Mouse (Mus musculus) megakaryocyte, embryonic 14.5 days (primary cell): ENCODE measurements around the gene Dedd. TPM values are rescaled to one million over a fixed set of nuclear protein-coding genes. Genes with fewer than 3 reads are reported as not detected.

ENCODE experiments used
- H3K27me3 ChIP-seq: replicated peaks from 2 replicates; pipeline ENCODE3; 2012; ENCODE audit warnings: inconsistent platforms
- H3K36me3 ChIP-seq: replicated peaks from 2 replicates; pipeline ENCODE3; 2012; ENCODE audit warnings: low read length, inconsistent platforms, mixed read lengths
- H3K4me1 ChIP-seq: 2 replicates; pipeline ENCODE4 v1.6.1; 2012; ENCODE audit warnings: inconsistent platforms
- H3K4me3 ChIP-seq: replicated peaks from 2 replicates; pipeline ENCODE3; 2012; ENCODE audit warnings: moderate library complexity, mild to moderate bottlenecking, inconsistent platforms
- H3K9me3 ChIP-seq: 2 replicates; pipeline ENCODE4 v1.6.1; 2012; ENCODE audit warnings: inconsistent platforms
- FLI1 ChIP-seq: IDR thresholded peaks from 2 replicates; pipeline ENCODE4 v1.6.1; 2012; ENCODE audit warnings: low read length, inconsistent platforms, mixed read lengths
- GATA1 ChIP-seq: IDR thresholded peaks from 3 replicates; pipeline ENCODE4 v1.6.1; 2012; ENCODE audit warnings: mixed read lengths, low read length, inconsistent platforms, borderline replicate concordance
- polyA plus RNA-seq: library from polyadenylated mRNA; stranded (reverse); fragments of >175 nt; gene quantifications from 2 replicates; pipeline ENCODE4 v1.2.3, GENCODE M21; 2012; ENCODE audit warnings: low replicate concordance; ENCODE audit not compliant: insufficient read depth

Gene Dedd
- polyA plus RNA-seq, 1 experiment: 45.4 TPM

- Histone ChIP-seq H3K27me3 (no peaks in the 10 kb centered on the region), H3K36me3 (peaks cover 69% of the 10 kb centered on the region), H3K9me3 (no peaks in the 10 kb centered on the region), H3K4me3 (no peak overlapping the region), H3K4me1 (peaks cover 35% of the 10 kb centered on the region)
- TF ChIP-seq GATA1 (no peak), FLI1 (no peak)
Observed at GRCm38 (mm10) chr1:171342262-171343207, 13.6 kb downstream of the Dedd start.

DNA sequence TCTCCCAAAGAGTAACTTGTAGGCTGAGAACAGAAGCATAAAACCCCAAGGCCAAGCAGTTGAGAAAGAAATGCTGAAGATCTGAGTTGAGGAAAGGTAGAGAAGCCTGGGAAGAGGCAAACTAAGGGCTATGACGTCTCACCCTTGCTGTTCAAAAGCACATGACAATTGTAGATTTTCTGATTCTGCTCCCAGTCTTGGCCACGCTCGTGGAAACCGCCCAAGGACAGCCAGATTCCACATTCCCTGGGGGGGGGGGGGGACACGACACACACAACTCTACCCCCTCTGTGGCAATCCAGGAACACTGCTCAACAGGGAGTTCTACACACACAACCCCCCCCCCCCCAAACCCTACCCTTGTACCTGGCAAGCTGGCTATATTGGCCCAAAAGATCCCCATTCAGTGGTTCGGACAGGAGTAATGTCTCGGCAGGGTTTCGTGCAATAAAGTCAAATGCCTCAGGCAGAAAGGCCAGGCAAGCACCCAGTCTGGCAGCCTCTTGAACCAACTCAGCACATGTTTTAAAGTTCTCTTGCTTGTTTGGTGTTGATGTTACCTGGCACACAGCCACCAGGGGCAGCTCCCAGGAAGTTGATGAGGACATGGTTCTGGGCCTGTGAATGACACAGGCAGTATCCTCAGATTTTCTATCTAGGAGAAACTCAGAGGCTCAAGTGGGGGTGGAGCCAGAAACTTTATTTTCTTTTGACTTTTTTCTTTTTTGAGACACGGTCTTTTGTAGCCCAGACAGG, 15.2 kb downstream of the Dedd start:
- TF ChIP-seq FLI1 (no peak), GATA1 (no peak)
- no peaks in the 10 kb centered on the region for H3K27me3 ChIP-seq
- peaks cover 57% of the 10 kb centered on the region for H3K36me3 ChIP-seq
- H3K4me1 ChIP-seq: peaks cover 47% of the 10 kb centered on the region
- H3K4me3 ChIP-seq: no peak overlapping the region
- H3K9me3 ChIP-seq: no peaks in the 10 kb centered on the region

- Histone ChIP-seq H3K27me3 (no peaks in the 10 kb centered on the region), H3K4me3 (peak overlapping the region; percentile 97), H3K4me1 (peaks cover 50% of the 10 kb centered on the region), H3K9me3 (no peaks in the 10 kb centered on the region), H3K36me3 (peaks cover 51% of the 10 kb centered on the region)
- TF ChIP-seq FLI1 (no peak), GATA1 (no peak)
Observed at GRCm38 (mm10) chr1:171344715-171345114, 15.8 kb downstream of the Dedd start.

- Histone ChIP-seq H3K9me3 (no peaks in the 10 kb centered on the region), H3K4me1 (peaks cover 52% of the 10 kb centered on the region), H3K27me3 (no peaks in the 10 kb centered on the region), H3K4me3 (peak within 1 kb of the TSS; percentile 97), H3K36me3 (peaks cover 44% of the 10 kb centered on the region)
- TF ChIP-seq FLI1 (peak; percentile 48; the same call in 1 of the 2 replicates), GATA1 (no peak)
Observed at GRCm38 (mm10) chr1:171345225-171346094, 16.5 kb downstream of the Dedd start, which contains the start of the genes Nit1 and Pfdn2. Gene Nit1 (minus strand): TSS chr1:171345646. Gene Pfdn2 (plus strand): TSS chr1:171345670.

DNA sequence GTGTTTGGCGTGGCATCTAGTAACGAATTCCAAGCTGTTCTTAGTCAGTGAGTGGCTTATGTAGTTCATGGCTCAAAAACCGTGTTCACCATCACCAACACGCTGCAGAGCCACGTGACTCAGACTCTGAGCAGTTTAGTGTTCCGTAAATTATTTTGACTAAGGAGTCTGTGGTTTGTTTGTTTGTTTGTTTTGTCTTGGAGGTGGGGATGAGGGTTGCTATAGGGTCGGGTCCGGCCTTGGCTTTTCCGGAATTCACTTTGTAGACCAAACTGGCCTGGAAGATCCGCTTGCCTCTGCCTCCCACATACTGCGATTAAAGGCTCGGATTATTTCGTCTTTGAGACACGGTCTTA, 17.1 kb downstream of the Dedd start:
- TF ChIP-seq GATA1: no peak
- TF ChIP-seq FLI1: no peak
- peaks cover 38% of the 10 kb centered on the region for H3K36me3 ChIP-seq
- H3K27me3 ChIP-seq: no peaks in the 10 kb centered on the region
- H3K9me3 ChIP-seq: no peaks in the 10 kb centered on the region
- peaks cover 58% of the 10 kb centered on the region for H3K4me1 ChIP-seq
- H3K4me3 ChIP-seq: peak overlapping the region; percentile 97

- Histone ChIP-seq H3K36me3 (peaks cover 16% of the 10 kb centered on the region), H3K9me3 (no peaks in the 10 kb centered on the region), H3K27me3 (no peaks in the 10 kb centered on the region), H3K4me1 (peaks cover 68% of the 10 kb centered on the region), H3K4me3 (no peak overlapping the region)
- no peak for TF ChIP-seq GATA1
- TF ChIP-seq FLI1: no peak
Observed at GRCm38 (mm10) chr1:171348665-171349064, 19.7 kb downstream of the Dedd start.

- Histone ChIP-seq H3K27me3 (no peaks in the 10 kb centered on the region), H3K4me3 (no peak overlapping the region), H3K36me3 (peaks cover 12% of the 10 kb centered on the region), H3K9me3 (no peaks in the 10 kb centered on the region), H3K4me1 (peaks cover 63% of the 10 kb centered on the region)
- TF ChIP-seq FLI1: no peak
- no peak for TF ChIP-seq GATA1
Observed at GRCm38 (mm10) chr1:171349210-171349609, 20.3 kb downstream of the Dedd start.

DNA sequence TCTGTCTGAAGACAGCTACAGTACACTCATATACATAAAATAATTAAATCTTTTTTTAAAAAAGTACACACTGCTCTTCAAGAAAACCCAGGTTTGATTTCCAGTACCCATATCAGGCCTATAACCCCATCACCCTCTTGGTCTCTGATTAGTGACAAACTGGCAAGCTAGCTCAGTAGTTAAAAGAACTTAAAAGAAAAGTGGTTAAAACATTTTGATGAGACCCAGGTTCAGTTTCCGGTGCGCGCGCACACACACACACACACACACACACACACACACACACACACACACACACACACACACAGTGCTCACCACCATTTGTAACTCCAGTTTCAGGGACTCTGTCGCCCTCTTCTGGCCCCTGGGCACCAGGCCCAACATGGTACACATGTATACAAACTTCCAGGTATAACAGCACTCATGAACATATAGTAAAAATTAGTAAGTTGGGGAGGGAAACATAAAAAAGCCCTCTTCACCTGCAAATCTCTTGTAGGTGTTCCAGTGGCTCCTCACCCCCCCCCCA, 26.9 kb downstream of the Dedd start:
- Histone ChIP-seq H3K27me3 (no peaks in the 10 kb centered on the region), H3K36me3 (peaks cover 53% of the 10 kb centered on the region), H3K9me3 (no peaks in the 10 kb centered on the region), H3K4me1 (peaks cover 32% of the 10 kb centered on the region), H3K4me3 (no peak overlapping the region)
- TF ChIP-seq GATA1 (no peak), FLI1 (no peak)

DNA sequence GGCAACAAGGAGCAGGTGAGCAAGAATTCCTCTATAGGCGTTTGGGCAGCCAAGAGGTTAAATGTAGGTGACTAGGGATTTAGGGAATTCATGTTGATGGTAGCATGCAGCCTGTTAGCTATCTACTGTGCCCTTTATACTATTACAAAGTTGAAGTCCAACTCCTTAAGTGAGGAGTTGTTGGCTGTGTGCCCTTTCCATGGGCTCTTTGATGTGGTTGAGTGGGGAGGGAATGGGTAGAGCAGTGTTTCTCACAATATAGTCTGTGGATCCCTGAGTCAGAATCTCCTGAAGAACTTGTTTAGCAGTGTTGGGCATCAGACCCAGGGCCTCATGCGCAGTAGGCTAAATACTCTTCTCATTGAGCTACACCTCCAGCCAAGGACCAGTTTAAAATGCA, 27.9 kb downstream of the Dedd start:
- no peaks in the 10 kb centered on the region for H3K9me3 ChIP-seq
- peaks cover 32% of the 10 kb centered on the region for H3K4me1 ChIP-seq
- TF ChIP-seq GATA1 (no peak), FLI1 (no peak)
- peaks cover 53% of the 10 kb centered on the region for H3K36me3 ChIP-seq
- no peak overlapping the region for H3K4me3 ChIP-seq
- no peaks in the 10 kb centered on the region for H3K27me3 ChIP-seq
